Mouse (Mus musculus) heart, embryonic 13.5 days (tissue): ENCODE results near the gene Psg27. TPM values are rescaled to one million over a fixed set of nuclear protein-coding genes. Genes with fewer than 3 reads are reported as not detected.
A peak's percentile ranks its signal among the peaks of the same experiment; 100 is the strongest.
"Not testable (repeated sequence)": the region's sequence is repeated elsewhere in the genome, so short reads cannot be mapped to it uniquely, and the experiment has no call there.

ENCODE experiments used
- ATAC-seq: fragments of 200-750 bp; cut with Nextera tagmentation; 2 replicates; pipeline ENCODE4 v1.8.0; 2017; ENCODE audit warnings: moderate TSS enrichment; ENCODE audit not compliant: insufficient number of reproducible peaks, low FRiP score, low TSS enrichment; ENCODE audit errors: extremely low read depth
- H3K27ac ChIP-seq: fragments of 300-500 bp; sonication (generic); replicated peaks from 2 replicates; pipeline ENCODE4 v1.5.1; 2015; ENCODE audit warnings: moderate library complexity, mild to moderate bottlenecking, inconsistent platforms
- H3K27me3 ChIP-seq: fragments of 300-500 bp; sonication (generic); replicated peaks from 2 replicates; pipeline ENCODE4 v1.6.1; 2015; ENCODE audit warnings: mild to moderate bottlenecking, inconsistent platforms
- H3K36me3 ChIP-seq: fragments of 300-500 bp; sonication (generic); 2 replicates; pipeline ENCODE4 v1.6.1; 2015; ENCODE audit warnings: mild to moderate bottlenecking, inconsistent platforms
- H3K4me1 ChIP-seq: fragments of 300-500 bp; sonication (generic); 2 replicates; pipeline ENCODE4 v1.6.1; 2015; ENCODE audit warnings: inconsistent platforms
- H3K4me2 ChIP-seq: fragments of 300-500 bp; sonication (generic); 2 replicates; pipeline ENCODE4 v1.6.1; 2015; ENCODE audit warnings: inconsistent platforms, mild to moderate bottlenecking, moderate library complexity
- H3K4me3 ChIP-seq: fragments of 300-500 bp; sonication (generic); 2 replicates; pipeline ENCODE4 v1.5.1; 2015; ENCODE audit warnings: moderate library complexity, mild to moderate bottlenecking, inconsistent platforms
- H3K9ac ChIP-seq: fragments of 300-500 bp; sonication (generic); 2 replicates; pipeline ENCODE4 v1.6.1; 2015; ENCODE audit warnings: inconsistent platforms, mild to moderate bottlenecking, moderate library complexity
- H3K9me3 ChIP-seq: fragments of 300-500 bp; sonication (generic); 2 replicates; pipeline ENCODE4 v1.6.1; 2016; ENCODE audit warnings: inconsistent platforms
- WGBS: fragments of 180-500 bp; shearing (Covaris S2); methylation state at CpG from one replicate; pipeline ENCODE4 v1.1.7; 2015; ENCODE audit warnings: mixed read lengths; 5-methylcytosine and 5-hydroxymethylcytosine counted together
- polyA plus RNA-seq: library from polyadenylated mRNA; unstranded; fragments of >200 nt; fragmentation: Nextera tagmentation; extraction: Ambion mirVana; gene quantifications from 2 replicates; pipeline ENCODE4 v1.2.1, GENCODE M21; 2015

Psg27 gene
- not detected in 2 replicates for polyA plus RNA-seq

DNA sequence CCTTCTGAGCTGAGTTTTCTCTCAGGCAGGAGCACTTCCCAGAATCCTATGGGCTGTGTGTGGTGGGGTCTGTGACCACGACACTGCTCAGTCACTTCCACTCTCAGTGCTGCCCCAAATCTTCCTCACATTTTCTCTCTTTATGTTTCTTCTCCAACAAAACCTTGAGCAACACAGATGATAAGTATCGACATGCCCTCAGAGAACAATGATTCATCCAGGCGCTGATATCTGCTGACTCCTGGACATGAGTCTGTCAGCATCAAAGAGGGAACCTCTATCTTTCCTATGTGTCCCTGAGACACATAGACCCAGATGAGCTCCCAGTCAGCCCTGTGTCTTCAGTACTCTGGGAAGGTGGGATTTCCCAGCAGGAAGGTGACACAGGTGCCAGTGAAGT is at the start of gene Psg27:
TSS of gene Psg27 (minus strand) at position 101 of the 400 bp plus-strand sequence.
- no peaks in the 10 kb centered on the region for H3K36me3 ChIP-seq
- ATAC-seq: no peak
- H3K27me3 ChIP-seq: no peaks in the 10 kb centered on the region
- no peak within 1 kb of the TSS for H3K4me2 ChIP-seq
- H3K4me1 ChIP-seq: no peaks in the 10 kb centered on the region
- H3K27ac ChIP-seq: no peak within 1 kb of the TSS
- peaks cover 5% of the 10 kb centered on the region; the same call in 1 of the 2 replicates for H3K9me3 ChIP-seq
- WGBS: 75% methylated on average over 3 of the region's 3 CpGs
- no peak within 1 kb of the TSS for H3K4me3 ChIP-seq
- no peak within 1 kb of the TSS for H3K9ac ChIP-seq

DNA sequence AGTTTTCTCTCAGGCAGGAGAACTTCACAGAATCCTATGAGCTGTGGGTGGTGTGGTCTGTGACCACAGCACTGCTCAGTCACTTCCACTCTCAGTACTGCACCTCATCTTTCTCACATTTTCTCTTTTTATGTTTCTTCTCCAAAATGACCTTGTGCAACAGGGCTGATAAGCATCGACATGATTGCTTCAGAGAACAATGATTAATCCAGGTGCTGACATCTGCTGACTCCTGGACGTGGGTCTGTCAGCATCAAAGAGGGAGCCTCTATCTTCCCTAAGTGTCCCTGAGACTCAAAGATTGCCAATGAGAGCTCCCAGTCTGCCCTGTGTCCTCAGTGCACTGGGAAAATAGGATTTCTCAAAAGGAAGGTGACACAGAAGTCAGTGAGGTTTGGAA is 49.3 kb upstream of the Psg27 start, which contains the start of gene Psg23:
TSS of gene Psg23 (minus strand) at position 101 of the 400 bp plus-strand sequence.
- H3K4me3 ChIP-seq, H3K4me2 ChIP-seq, H3K27me3 ChIP-seq, H3K27ac ChIP-seq, ATAC-seq, H3K9me3 ChIP-seq, H3K4me1 ChIP-seq, H3K9ac ChIP-seq, H3K36me3 ChIP-seq: not testable (repeated sequence)
- 31% methylated on average over 2 of the region's 2 CpGs for WGBS

DNA sequence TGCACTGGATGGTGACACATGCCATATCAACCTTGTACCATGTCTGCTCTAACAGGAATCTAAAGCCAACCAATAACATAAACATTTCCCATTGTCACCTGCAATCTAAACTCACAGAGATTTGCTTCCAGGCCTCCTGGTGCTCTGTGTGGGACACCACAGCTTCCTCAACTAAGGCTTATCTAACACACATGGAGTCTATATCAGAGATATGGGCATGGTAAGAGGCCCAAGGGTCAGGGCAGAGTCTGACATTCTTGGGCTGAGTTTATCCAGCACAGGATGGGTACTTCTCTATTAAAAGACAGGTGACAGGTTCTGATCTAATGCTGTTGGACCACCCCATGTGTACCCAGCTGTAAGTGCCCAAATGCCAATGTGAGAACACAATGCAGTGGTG is 7.3 kb downstream of the Psg27 start:
- Histone ChIP-seq H3K9me3 (peaks cover 10% of the 10 kb centered on the region; the same call in 1 of the 2 replicates), H3K27ac (no peak overlapping the region), H3K9ac (no peak overlapping the region), H3K4me2 (no peak overlapping the region), H3K36me3 (no peaks in the 10 kb centered on the region), H3K4me3 (no peak overlapping the region), H3K4me1 (no peaks in the 10 kb centered on the region), H3K27me3 (no peaks in the 10 kb centered on the region)
- ATAC-seq: no peak

DNA sequence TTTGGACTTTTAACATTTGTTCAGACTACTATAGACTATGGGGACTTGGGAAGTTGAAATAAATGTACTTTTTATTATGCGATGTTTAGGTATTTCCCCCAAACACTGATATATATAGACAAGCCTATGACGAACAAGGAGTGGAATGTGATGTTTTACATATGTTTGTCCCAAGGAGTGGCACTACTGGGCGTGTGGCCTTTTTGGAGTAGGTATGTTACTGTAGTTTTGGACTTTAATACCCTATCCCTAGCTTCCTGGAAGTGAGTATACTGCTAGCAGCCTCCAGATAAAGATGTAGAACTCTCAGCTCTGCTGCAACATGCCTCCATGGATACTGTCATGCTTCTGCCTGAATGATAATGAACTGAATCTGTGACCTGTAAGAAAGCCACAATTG is 11.4 kb downstream of the Psg27 start:
- H3K4me3 ChIP-seq, ATAC-seq, H3K27ac ChIP-seq, H3K36me3 ChIP-seq, H3K4me2 ChIP-seq, H3K27me3 ChIP-seq, H3K4me1 ChIP-seq, H3K9ac ChIP-seq: not testable (repeated sequence)
- WGBS: 57% methylated on average over 3 of the region's 3 CpGs
- H3K9me3 ChIP-seq: peaks cover 16% of the 10 kb centered on the region; the same call in 1 of the 2 replicates

DNA sequence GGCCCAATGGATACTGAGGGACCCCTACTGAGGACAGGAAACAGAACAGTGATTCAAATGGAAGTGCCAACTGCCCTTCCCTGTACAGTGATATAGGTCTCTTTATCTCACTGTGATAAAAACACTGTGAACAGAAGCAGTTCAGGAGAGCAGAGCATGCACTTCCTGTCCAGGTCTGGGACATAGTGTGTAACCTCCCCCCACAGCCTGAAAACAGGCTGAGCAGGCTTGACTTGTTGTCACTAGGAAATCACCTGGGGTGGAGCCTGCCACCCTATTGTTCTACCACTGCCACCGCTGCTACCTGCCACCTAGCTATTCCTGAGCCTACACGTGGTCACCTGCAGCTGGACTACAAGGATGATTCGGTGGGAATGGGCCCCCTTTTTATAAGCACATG is 33.7 kb downstream of the Psg27 start:
- no peak overlapping the region for H3K4me2 ChIP-seq
- H3K27ac ChIP-seq: no peak overlapping the region
- H3K27me3 ChIP-seq: no peaks in the 10 kb centered on the region
- ATAC-seq: peak; percentile 25; the same call in 1 of the 2 replicates
- no peaks in the 10 kb centered on the region for H3K36me3 ChIP-seq
- H3K4me1 ChIP-seq: no peaks in the 10 kb centered on the region
- 49% methylated on average over 3 of the region's 3 CpGs for WGBS
- no peak overlapping the region for H3K4me3 ChIP-seq
- no peaks in the 10 kb centered on the region for H3K9me3 ChIP-seq
- no peak overlapping the region for H3K9ac ChIP-seq

DNA sequence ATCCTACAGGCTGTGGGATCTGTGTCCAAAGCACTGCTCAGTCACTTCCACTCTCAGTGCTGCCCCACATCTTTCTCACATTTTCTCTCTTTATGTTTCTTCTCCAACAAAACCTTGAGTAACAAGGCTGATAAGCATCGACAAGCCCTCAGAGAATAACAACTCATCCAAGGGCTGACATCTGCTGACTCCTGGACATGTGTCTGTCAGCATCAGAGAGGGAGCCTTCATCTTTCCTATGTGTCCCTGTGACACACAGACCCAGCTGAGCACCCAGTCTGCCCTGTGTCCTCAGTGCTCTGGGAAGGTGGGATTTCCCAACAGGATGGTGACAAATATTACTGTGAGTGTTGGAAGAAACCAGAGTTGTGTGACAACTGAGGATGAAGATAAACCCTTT is 34.9 kb downstream of the Psg27 start, which contains the start of gene Psg25:
TSS of gene Psg25 (minus strand) at position 101 of the 400 bp plus-strand sequence.
- H3K27ac ChIP-seq: no peak within 1 kb of the TSS
- no peaks in the 10 kb centered on the region for H3K36me3 ChIP-seq
- no peak for ATAC-seq
- H3K9me3 ChIP-seq: no peaks in the 10 kb centered on the region
- H3K4me2 ChIP-seq: no peak within 1 kb of the TSS
- H3K27me3 ChIP-seq: no peaks in the 10 kb centered on the region
- WGBS: 74% methylated on average over 1 of the region's 1 CpGs
- no peak within 1 kb of the TSS for H3K4me3 ChIP-seq
- H3K4me1 ChIP-seq: no peaks in the 10 kb centered on the region
- H3K9ac ChIP-seq: no peak within 1 kb of the TSS

DNA sequence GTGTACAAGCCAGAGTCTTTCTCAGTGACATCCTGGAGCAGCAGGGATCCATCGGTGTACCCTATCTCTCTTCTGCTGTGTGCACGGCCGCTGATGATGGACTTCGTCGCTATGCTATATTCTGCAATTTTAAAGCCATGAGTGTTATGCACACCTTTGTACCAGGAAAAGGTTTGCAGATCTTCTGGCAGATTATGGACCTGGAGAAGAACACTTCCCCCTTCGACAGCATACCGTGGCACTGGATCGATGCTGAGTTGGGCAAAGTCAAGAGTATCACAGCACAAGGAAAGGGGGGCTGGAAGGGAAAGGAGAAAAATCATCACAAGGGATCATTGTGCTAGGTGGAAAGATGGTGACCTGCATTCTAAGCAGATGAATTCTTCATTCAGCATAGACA is 42.4 kb downstream of the Psg27 start:
- no peaks in the 10 kb centered on the region for H3K9me3 ChIP-seq
- no peak overlapping the region for H3K4me3 ChIP-seq
- no peak for ATAC-seq
- H3K9ac ChIP-seq: no peak overlapping the region
- no peaks in the 10 kb centered on the region for H3K36me3 ChIP-seq
- no peaks in the 10 kb centered on the region for H3K27me3 ChIP-seq
- H3K4me1 ChIP-seq: no peaks in the 10 kb centered on the region
- H3K27ac ChIP-seq: no peak overlapping the region
- WGBS: 87% methylated on average over 8 of the region's 8 CpGs
- no peak overlapping the region for H3K4me2 ChIP-seq

DNA sequence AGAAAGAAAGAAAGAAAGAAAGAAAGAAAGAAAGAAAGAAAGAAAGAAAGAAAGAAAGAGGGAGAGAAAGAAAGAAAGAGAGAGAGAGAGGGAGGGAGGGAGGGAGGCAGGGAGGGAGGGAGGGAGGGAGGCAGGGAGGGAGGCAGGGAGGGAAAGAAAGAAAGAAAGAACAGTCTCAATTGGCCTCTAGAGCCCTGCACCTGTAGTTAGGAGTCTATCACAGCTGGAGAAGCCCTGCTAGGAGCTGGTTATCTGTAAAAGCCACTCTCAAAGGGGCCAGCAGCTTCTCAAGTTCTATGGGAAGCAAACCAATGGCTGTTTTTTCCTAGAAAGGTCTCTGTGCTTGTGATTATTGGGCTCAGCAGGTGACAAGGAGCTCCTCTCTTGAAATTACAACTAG is 54.3 kb downstream of the Psg27 start:
- not testable (repeated sequence) for H3K9me3 ChIP-seq, H3K27ac ChIP-seq, H3K4me2 ChIP-seq, H3K4me1 ChIP-seq, H3K36me3 ChIP-seq, H3K27me3 ChIP-seq, ATAC-seq, H3K4me3 ChIP-seq, H3K9ac ChIP-seq

DNA sequence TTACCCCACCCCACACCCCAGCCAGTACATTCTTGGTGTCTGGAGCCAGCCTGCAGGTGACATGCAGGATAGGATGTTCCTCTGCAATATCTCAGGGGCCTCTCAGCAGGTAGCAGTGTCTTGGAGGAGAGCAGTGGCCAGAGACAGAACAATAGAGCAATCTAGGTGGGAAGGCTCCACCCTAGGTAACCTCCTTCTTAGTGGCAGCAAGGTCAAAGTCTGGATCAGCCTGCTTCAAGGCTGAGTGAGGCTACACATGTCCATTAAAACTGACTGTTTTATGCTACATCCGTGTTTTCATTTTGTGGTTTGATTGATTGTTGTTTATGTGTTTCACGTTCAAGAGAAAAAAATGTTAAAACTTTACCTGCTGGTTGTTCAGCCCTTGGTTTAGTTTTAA is 54.7 kb downstream of the Psg27 start:
- not testable (repeated sequence) for H3K27ac ChIP-seq, H3K4me1 ChIP-seq, H3K9ac ChIP-seq, H3K9me3 ChIP-seq, ATAC-seq, H3K4me3 ChIP-seq, H3K4me2 ChIP-seq, H3K27me3 ChIP-seq, H3K36me3 ChIP-seq
- 41% methylated on average over 2 of the region's 2 CpGs for WGBS

DNA sequence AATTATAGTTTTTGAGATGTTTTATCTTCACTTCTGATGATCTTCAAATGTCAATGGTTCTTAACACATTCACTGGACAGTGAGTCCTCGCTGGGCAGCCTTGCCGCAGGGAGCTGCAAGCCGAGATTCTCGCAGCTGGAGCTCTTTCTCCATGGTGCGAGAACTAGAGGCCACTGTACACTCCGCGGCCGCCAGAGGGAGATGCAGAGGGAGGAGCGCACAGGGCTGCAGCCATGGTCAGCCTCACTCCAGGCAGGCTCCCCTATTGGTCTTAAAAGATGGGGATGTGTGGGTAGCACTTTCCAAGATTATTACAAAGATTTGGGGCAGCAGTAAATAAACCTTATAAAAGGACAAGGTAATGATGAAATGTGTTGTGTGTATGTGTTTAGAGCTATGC is 55.6 kb downstream of the Psg27 start:
- H3K36me3 ChIP-seq: no peaks in the 10 kb centered on the region
- 17% methylated on average over 9 of the region's 9 CpGs for WGBS
- ATAC-seq: no peak

More for the DNA sequence above, 55.6 kb downstream of the Psg27 start:
- Histone ChIP-seq H3K4me2 (no peak overlapping the region), H3K9me3 (no peaks in the 10 kb centered on the region), H3K4me1 (no peaks in the 10 kb centered on the region), H3K27me3 (no peaks in the 10 kb centered on the region), H3K27ac (no peak overlapping the region), H3K9ac (no peak overlapping the region), H3K4me3 (no peak overlapping the region)
